Mouse (Mus musculus) limb, embryonic 14.5 days (tissue): ENCODE measurements at regions not wholly inside any gene's neighbourhood (a gene's known extent, or its start where the extent isn't known, plus 50 kb on each side); places are given as distances from the start of the nearest gene placed in this dataset.

ENCODE experiments used
- ATAC-seq: fragments of 200-750 bp; cut with Nextera tagmentation; 2 replicates; pipeline ENCODE4 v1.8.0; 2017; ENCODE audit warnings: low read depth, moderate number of reproducible peaks, moderate TSS enrichment; ENCODE audit not compliant: low FRiP score
- DNase-seq: peaks from one replicate; pipeline ENCODE4 v3.0.0-alpha.2; 2015; ENCODE audit warnings: low spot score
- H3K27ac ChIP-seq: fragments of 300-500 bp; sonication (generic); replicated peaks from 2 replicates; pipeline ENCODE4 v1.5.1; 2014; ENCODE audit warnings: low read depth, mild to moderate bottlenecking, low read length, moderate library complexity, mixed read lengths
- H3K27me3 ChIP-seq: fragments of 300-500 bp; sonication (generic); 2 replicates; pipeline ENCODE4 v1.6.1; 2014; ENCODE audit warnings: low read length, mixed read lengths; ENCODE audit not compliant: control insufficient read depth, insufficient read depth
- H3K36me3 ChIP-seq: fragments of 300-500 bp; sonication (generic); 2 replicates; pipeline ENCODE4 v1.6.1; 2014; ENCODE audit warnings: mild to moderate bottlenecking, low read length, moderate library complexity, mixed read lengths; ENCODE audit not compliant: control insufficient read depth, insufficient read depth
- H3K4me1 ChIP-seq: fragments of 300-500 bp; sonication (generic); 2 replicates; pipeline ENCODE4 v1.6.1; 2014; ENCODE audit warnings: antibody characterized with exemption, low read length, mixed read lengths; ENCODE audit not compliant: control insufficient read depth, insufficient read depth
- H3K4me2 ChIP-seq: fragments of 300-500 bp; sonication (generic); replicated peaks from 2 replicates; pipeline ENCODE4 v1.6.1; 2014; ENCODE audit warnings: low read depth, mild to moderate bottlenecking, low read length, moderate library complexity; ENCODE audit not compliant: severe bottlenecking
- H3K4me3 ChIP-seq: fragments of 300-500 bp; sonication (generic); replicated peaks from 2 replicates; pipeline ENCODE4 v1.5.1; 2014; ENCODE audit warnings: low read length
- H3K9ac ChIP-seq: fragments of 300-500 bp; sonication (generic); 2 replicates; pipeline ENCODE4 v1.6.1; 2014; ENCODE audit warnings: mild to moderate bottlenecking, low read depth, low read length, moderate library complexity; ENCODE audit not compliant: severe bottlenecking
- H3K9me3 ChIP-seq: fragments of 300-500 bp; sonication (generic); 2 replicates; pipeline ENCODE4 v1.6.1; 2016; ENCODE audit warnings: low read length; ENCODE audit not compliant: control insufficient read depth
- POLR2A ChIP-seq: fragments of 200-500 bp; IDR thresholded peaks from 2 replicates; pipeline ENCODE4 v1.8.0; 2012; ENCODE audit warnings: inconsistent platforms, mild to moderate bottlenecking, moderate library complexity, borderline replicate concordance; ENCODE audit not compliant: insufficient read depth, insufficient read length; ENCODE audit errors: extremely low read depth
- WGBS: fragments of 180-500 bp; shearing (Covaris S2); extraction: QIAGEN DNeasy Blood & Tissue Kit; methylation state at CpG from one replicate; pipeline ENCODE4 v1.1.7; 2014; 5-methylcytosine and 5-hydroxymethylcytosine counted together

- no peak for TF ChIP-seq POLR2A
- no peak for ATAC-seq
- no peaks in the 10 kb centered on the region for H3K9me3 ChIP-seq
- no peaks in the 10 kb centered on the region for H3K36me3 ChIP-seq
- no peaks in the 10 kb centered on the region for H3K27me3 ChIP-seq
- no peak overlapping the region for H3K9ac ChIP-seq
- no peak overlapping the region for H3K27ac ChIP-seq
- no peaks in the 10 kb centered on the region for H3K4me1 ChIP-seq
- no peak overlapping the region for H3K4me2 ChIP-seq
- no peak for DNase-seq
- no peak overlapping the region for H3K4me3 ChIP-seq
- WGBS = 43% methylated on average over 2 of the region's 2 CpGs
These were observed 632.5 kb upstream of the Tle4 start for GRCm38 (mm10) chr19:15230129-15230927.

- 85% methylated on average over 3 of the region's 3 CpGs for WGBS
- DNase-seq = no peak
- Histone ChIP-seq H3K9ac (no peak overlapping the region), H3K9me3 (no peaks in the 10 kb centered on the region), H3K4me2 (no peak overlapping the region), H3K4me1 (no peaks in the 10 kb centered on the region), H3K27me3 (no peaks in the 10 kb centered on the region), H3K36me3 (no peaks in the 10 kb centered on the region), H3K4me3 (no peak overlapping the region), H3K27ac (no peak overlapping the region)
- TF ChIP-seq POLR2A = no peak
- ATAC-seq = no peak
These were observed 619.5 kb upstream of the Tle4 start for GRCm38 (mm10) chr19:15217387-15217786.

- H3K4me3 ChIP-seq = no peak overlapping the region
- ATAC-seq (no peak), DNase-seq (no peak)
- H3K4me2 ChIP-seq = no peak overlapping the region
- H3K9ac ChIP-seq = no peak overlapping the region
- H3K27ac ChIP-seq = no peak overlapping the region
- H3K36me3 ChIP-seq = no peaks in the 10 kb centered on the region
- H3K4me1 ChIP-seq = no peaks in the 10 kb centered on the region
- H3K27me3 ChIP-seq = no peaks in the 10 kb centered on the region
- WGBS = 76% methylated on average over 3 of the region's 3 CpGs
- no peaks in the 10 kb centered on the region for H3K9me3 ChIP-seq
- TF ChIP-seq POLR2A = no peak
These were observed 616.8 kb upstream of the Tle4 start for GRCm38 (mm10) chr19:15214651-15215050.

- Histone ChIP-seq H3K9me3 (no peaks in the 10 kb centered on the region), H3K27me3 (no peaks in the 10 kb centered on the region), H3K9ac (no peak overlapping the region), H3K4me3 (no peak overlapping the region), H3K4me2 (no peak overlapping the region), H3K4me1 (no peaks in the 10 kb centered on the region), H3K36me3 (no peaks in the 10 kb centered on the region), H3K27ac (no peak overlapping the region)
- 29% methylated on average over 5 of the region's 5 CpGs for WGBS
- no peak for TF ChIP-seq POLR2A
- no peak for ATAC-seq
- no peak for DNase-seq
These were observed 615.0 kb upstream of the Tle4 start for GRCm38 (mm10) chr19:15212881-15213280.

- ATAC-seq (no peak), DNase-seq (no peak)
- H3K9ac ChIP-seq = no peak overlapping the region
- no peaks in the 10 kb centered on the region for H3K27me3 ChIP-seq
- no peak overlapping the region for H3K27ac ChIP-seq
- TF ChIP-seq POLR2A = no peak
- no peaks in the 10 kb centered on the region for H3K9me3 ChIP-seq
- no peaks in the 10 kb centered on the region for H3K36me3 ChIP-seq
- 95% methylated on average over 1 of the region's 1 CpGs for WGBS
- no peaks in the 10 kb centered on the region for H3K4me1 ChIP-seq
- no peak overlapping the region for H3K4me3 ChIP-seq
- H3K4me2 ChIP-seq = no peak overlapping the region
These were observed 605.2 kb upstream of the Tle4 start for GRCm38 (mm10) chr19:15203039-15203438.
